Mouse (Mus musculus) thymus, adult 2 months (tissue): ENCODE results near the gene Kif23.

Experiments
- CTCF ChIP-seq: fragments of 200-500 bp; IDR thresholded peaks from 2 replicates; pipeline ENCODE4 v1.5.1; 2012; ENCODE audit warnings: mild to moderate bottlenecking, control low read depth, low read length, moderate library complexity, borderline replicate concordance; ENCODE audit not compliant: control insufficient read depth, poor library complexity, insufficient read depth; ENCODE audit errors: extremely low read depth
- POLR2A ChIP-seq: fragments of 200-500 bp; IDR thresholded peaks from 2 replicates; pipeline ENCODE4 v1.6.1; 2012; ENCODE audit warnings: mild to moderate bottlenecking, low read length, control low read depth, moderate library complexity; ENCODE audit not compliant: control insufficient read depth, poor library complexity, insufficient read depth; ENCODE audit errors: extremely low read depth

- TF ChIP-seq CTCF (no peak), POLR2A (no peak)
Observed at GRCm38 (mm10) chr9:61952241-61952640, 5.7 kb upstream of the Kif23 start.
